Mouse (Mus musculus): ENCODE data around the gene Foxk1. TPM values are rescaled to one million over a fixed set of nuclear protein-coding genes. Genes with fewer than 3 reads are reported as not detected.

Foxk1 gene
- polyA plus RNA-seq, 1 experiment from 2014 or later, result 8.4 TPM

GRCm38 (mm10) chr5:142423701-142424100, 22.4 kb downstream of the Foxk1 start:
- no peak overlapping the region for H3K9ac ChIP-seq
- H3K4me2 ChIP-seq (replicated peaks), result no peak overlapping the region
- no peak overlapping the region for H3K4me3 ChIP-seq
- no peaks in the 10 kb centered on the region for H3K27me3 ChIP-seq
- 59% methylated on average over 3 of the region's 3 CpGs for WGBS
- no peaks in the 10 kb centered on the region for H3K9me3 ChIP-seq
- ATAC-seq (ENCODE audit: insufficient number of reproducible peaks, insufficient read depth, low FRiP score, low TSS enrichment), result no peak
- peaks cover 25% of the 10 kb centered on the region for H3K36me3 ChIP-seq
- no peak overlapping the region for H3K27ac ChIP-seq
- H3K4me1 ChIP-seq, result peaks cover 18% of the 10 kb centered on the region

- peak overlapping the region; percentile 66 for H3K27ac ChIP-seq
These were observed 23.5 kb downstream of the Foxk1 start for GRCm38 (mm10) chr5:142424627-142425349.

GRCm38 (mm10) chr5:142426476-142426875, 25.2 kb downstream of the Foxk1 start:
- ATAC-seq (ENCODE audit: insufficient number of reproducible peaks, insufficient read depth, low FRiP score, low TSS enrichment), result no peak
- Histone ChIP-seq H3K4me2 (replicated peaks) (no peak overlapping the region), H3K9me3 (no peaks in the 10 kb centered on the region), H3K4me1 (peaks cover 25% of the 10 kb centered on the region), H3K9ac (no peak overlapping the region), H3K27me3 (no peaks in the 10 kb centered on the region), H3K4me3 (no peak overlapping the region), H3K27ac (no peak overlapping the region), H3K36me3 (0 out of 2 replicates have a peak, but pooled peaks cover 5% of the 10 kb centered on the region)
- 91% methylated on average over 2 of the region's 2 CpGs for WGBS

More at GRCm38 (mm10) chr5:142424627-142425349, 23.5 kb downstream of the Foxk1 start:
- H3K9me3 ChIP-seq, result no peaks in the 10 kb centered on the region
- ATAC-seq (ENCODE audit: insufficient number of reproducible peaks, insufficient read depth, low FRiP score, low TSS enrichment), result no peak
- H3K4me1 ChIP-seq, result peaks cover 18% of the 10 kb centered on the region
- H3K9ac ChIP-seq, result no peak overlapping the region; the same call in 1 of the 2 replicates
- peaks cover 18% of the 10 kb centered on the region for H3K36me3 ChIP-seq
- H3K27me3 ChIP-seq, result no peaks in the 10 kb centered on the region
- 53% methylated on average over 13 of the region's 13 CpGs for WGBS
- no peak overlapping the region for H3K4me2 ChIP-seq (replicated peaks)
- no peak overlapping the region for H3K4me3 ChIP-seq

GRCm38 (mm10) chr5:142427876-142428275, 26.6 kb downstream of the Foxk1 start:
- Histone ChIP-seq H3K36me3 (0 out of 2 replicates have a peak, but pooled peaks cover 5% of the 10 kb centered on the region), H3K4me1 (peaks cover 37% of the 10 kb centered on the region), H3K27me3 (no peaks in the 10 kb centered on the region), H3K9ac (no peak overlapping the region), H3K4me2 (replicated peaks) (no peak overlapping the region), H3K27ac (no peak overlapping the region), H3K9me3 (no peaks in the 10 kb centered on the region), H3K4me3 (no peak overlapping the region)
- no peak for ATAC-seq (ENCODE audit: insufficient number of reproducible peaks, insufficient read depth, low FRiP score, low TSS enrichment)
- 81% methylated on average over 10 of the region's 10 CpGs for WGBS

GRCm38 (mm10) chr5:142428691-142429090, 27.4 kb downstream of the Foxk1 start:
- Histone ChIP-seq H3K36me3 (0 out of 2 replicates have a peak, but pooled peaks cover 5% of the 10 kb centered on the region), H3K4me2 (replicated peaks) (no peak overlapping the region), H3K4me1 (peaks cover 45% of the 10 kb centered on the region), H3K9me3 (no peaks in the 10 kb centered on the region), H3K27me3 (no peaks in the 10 kb centered on the region), H3K9ac (no peak overlapping the region), H3K4me3 (no peak overlapping the region), H3K27ac (no peak overlapping the region)
- no peak for ATAC-seq (ENCODE audit: insufficient number of reproducible peaks, insufficient read depth, low FRiP score, low TSS enrichment)
- 81% methylated on average over 6 of the region's 6 CpGs for WGBS

GRCm38 (mm10) chr5:142431029-142431428, 29.7 kb downstream of the Foxk1 start:
- no peaks in the 10 kb centered on the region for H3K27me3 ChIP-seq
- H3K9ac ChIP-seq, result no peak overlapping the region
- no peak overlapping the region for H3K4me2 ChIP-seq (replicated peaks)
- H3K36me3 ChIP-seq, result peaks cover 16% of the 10 kb centered on the region
- no peak for ATAC-seq (ENCODE audit: insufficient number of reproducible peaks, insufficient read depth, low FRiP score, low TSS enrichment)
- peaks cover 2% of the 10 kb centered on the region; the same call in 1 of the 2 replicates for H3K9me3 ChIP-seq
- H3K4me3 ChIP-seq, result no peak overlapping the region
- H3K27ac ChIP-seq, result no peak overlapping the region
- H3K4me1 ChIP-seq, result peaks cover 37% of the 10 kb centered on the region
- 42% methylated on average over 12 of the region's 12 CpGs for WGBS

GRCm38 (mm10) chr5:142431811-142432434, 30.6 kb downstream of the Foxk1 start:
- no peak for ATAC-seq (ENCODE audit: insufficient number of reproducible peaks, insufficient read depth, low FRiP score, low TSS enrichment)

GRCm38 (mm10) chr5:142432695-142433094, 31.4 kb downstream of the Foxk1 start:
- 81% methylated on average over 4 of the region's 4 CpGs for WGBS
- no peak for ATAC-seq (ENCODE audit: insufficient number of reproducible peaks, insufficient read depth, low FRiP score, low TSS enrichment)
- Histone ChIP-seq H3K9ac (no peak overlapping the region), H3K4me2 (replicated peaks) (no peak overlapping the region), H3K4me3 (no peak overlapping the region), H3K9me3 (peaks cover 5% of the 10 kb centered on the region; the same call in 1 of the 2 replicates), H3K27ac (peak overlapping the region; percentile 59), H3K27me3 (no peaks in the 10 kb centered on the region), H3K36me3 (peaks cover 21% of the 10 kb centered on the region), H3K4me1 (peaks cover 37% of the 10 kb centered on the region)

More at GRCm38 (mm10) chr5:142431811-142432434, 30.6 kb downstream of the Foxk1 start:
- Histone ChIP-seq H3K9ac (no peak overlapping the region), H3K4me1 (peaks cover 37% of the 10 kb centered on the region), H3K27ac (0 out of 2 replicates have a peak overlapping the region, but pooled peaks have one; percentile 54), H3K27me3 (no peaks in the 10 kb centered on the region), H3K4me3 (no peak overlapping the region), H3K9me3 (peaks cover 5% of the 10 kb centered on the region; the same call in 1 of the 2 replicates), H3K36me3 (peaks cover 24% of the 10 kb centered on the region), H3K4me2 (replicated peaks) (no peak overlapping the region)
- 64% methylated on average over 9 of the region's 9 CpGs for WGBS

- peaks cover 33% of the 10 kb centered on the region for H3K4me1 ChIP-seq
- no peak for ATAC-seq (ENCODE audit: insufficient number of reproducible peaks, insufficient read depth, low FRiP score, low TSS enrichment)
- H3K36me3 ChIP-seq, result peaks cover 24% of the 10 kb centered on the region
- no peak overlapping the region for H3K4me2 ChIP-seq (replicated peaks)
- 71% methylated on average over 5 of the region's 5 CpGs for WGBS
- H3K9me3 ChIP-seq, result peaks cover 5% of the 10 kb centered on the region; the same call in 1 of the 2 replicates
- no peak overlapping the region for H3K27ac ChIP-seq
- no peaks in the 10 kb centered on the region for H3K27me3 ChIP-seq
- H3K9ac ChIP-seq, result no peak overlapping the region
- no peak overlapping the region for H3K4me3 ChIP-seq
These were observed 32.8 kb downstream of the Foxk1 start for GRCm38 (mm10) chr5:142434052-142434451.

GRCm38 (mm10) chr5:142435736-142436135, 34.4 kb downstream of the Foxk1 start:
- Histone ChIP-seq H3K36me3 (peaks cover 24% of the 10 kb centered on the region), H3K27ac (no peak overlapping the region), H3K27me3 (no peaks in the 10 kb centered on the region), H3K9ac (no peak overlapping the region), H3K4me1 (peaks cover 41% of the 10 kb centered on the region), H3K4me3 (no peak overlapping the region), H3K4me2 (replicated peaks) (no peak overlapping the region), H3K9me3 (peaks cover 5% of the 10 kb centered on the region; the same call in 1 of the 2 replicates)
- no peak for ATAC-seq (ENCODE audit: insufficient number of reproducible peaks, insufficient read depth, low FRiP score, low TSS enrichment)
- WGBS, result 96% methylated on average over 15 of the region's 15 CpGs

GRCm38 (mm10) chr5:142438380-142438938, 37.2 kb downstream of the Foxk1 start:
- ATAC-seq (ENCODE audit: insufficient number of reproducible peaks, insufficient read depth, low FRiP score, low TSS enrichment), result no peak
- Histone ChIP-seq H3K36me3 (peaks cover 24% of the 10 kb centered on the region), H3K9ac (no peak overlapping the region), H3K9me3 (peaks cover 5% of the 10 kb centered on the region; the same call in 1 of the 2 replicates), H3K4me3 (no peak overlapping the region), H3K4me1 (peaks cover 46% of the 10 kb centered on the region), H3K27ac (no peak overlapping the region), H3K4me2 (replicated peaks) (no peak overlapping the region), H3K27me3 (no peaks in the 10 kb centered on the region)
- 86% methylated on average over 16 of the region's 16 CpGs for WGBS
